Mouse (Mus musculus) mammary gland, adult 2 months (tissue): Measurements from ENCODE around the gene Abcf3. TPM values are rescaled to one million over a fixed set of nuclear protein-coding genes. Genes with fewer than 3 reads are reported as not detected.

Experiments used
- polyA plus RNA-seq: library from polyadenylated mRNA; depleted of rRNA; stranded (reverse); fragments of >200 nt; gene quantifications from 2 replicates; pipeline ENCODE4 v1.2.3, GENCODE M21; 2012; ENCODE audit warnings: low replicate concordance; rRNA removed

Gene Abcf3
- 36.3 and 59.9 TPM in 2 replicates for polyA plus RNA-seq

GRCm38 (mm10) chr16:20548096-20548948 is at the start of gene Abcf3:
TSS of gene Abcf3 (plus strand) at chr16:20548577.

GRCm38 (mm10) chr16:20498677-20499475 is 49.5 kb upstream of the Abcf3 start, which contains the start of gene Eif2b5:
TSS of gene Eif2b5 (plus strand) at chr16:20498817.

GRCm38 (mm10) chr16:20516726-20517201 is 31.6 kb upstream of the Abcf3 start, which contains the start of gene Dvl3:
TSS of gene Dvl3 (plus strand) at chr16:20516982.

GRCm38 (mm10) chr16:20535296-20536080 is 12.9 kb upstream of the Abcf3 start, which contains the start of gene Ap2m1:
TSS of gene Ap2m1 (plus strand) at chr16:20535478.

GRCm38 (mm10) chr16:20589366-20589938 is 41.1 kb downstream of the Abcf3 start, which contains the start of gene Vwa5b2:
TSS of gene Vwa5b2 (plus strand) at chr16:20589471.

Other genes with a start within 250 kb of the Abcf3 start
- gene Parl, start 246.2 kb upstream of the Abcf3 start, polyA plus RNA-seq, result 25.2 and 76.9 TPM in 2 replicates
- gene Cyp2ab1, start 223.2 kb upstream of the Abcf3 start, polyA plus RNA-seq, result 3.3 and 4.3 TPM in 2 replicates
- gene Abcc5, start 122.2 kb upstream of the Abcf3 start, polyA plus RNA-seq, result 73.3 and 146 TPM in 2 replicates
- gene Eif2b5, start 49.8 kb upstream of the Abcf3 start, polyA plus RNA-seq, result 21.0 and 31.7 TPM in 2 replicates
- 28.1 and 40.9 TPM in 2 replicates for gene Dvl3, start 31.6 kb upstream of the Abcf3 start, polyA plus RNA-seq
- gene Ap2m1, start 13.1 kb upstream of the Abcf3 start, polyA plus RNA-seq, result 358 and 433 TPM in 2 replicates
- 0.07 and 0.08 TPM in 2 replicates for gene Vwa5b2, start 40.9 kb downstream of the Abcf3 start, polyA plus RNA-seq
- gene Eef1akmt4, start 63.0 kb downstream of the Abcf3 start, polyA plus RNA-seq, result 11.1 and 19.6 TPM in 2 replicates
- 0.11 TPM in 1 of 2 replicates, not detected in the other for gene Gm49333, start 63.0 kb downstream of the Abcf3 start, polyA plus RNA-seq
- 21.7 and 34.6 TPM in 2 replicates for gene Alg3, start 63.2 kb downstream of the Abcf3 start, polyA plus RNA-seq
- 3.1 and 3.8 TPM in 2 replicates for gene Camk2n2, start 72.7 kb downstream of the Abcf3 start, polyA plus RNA-seq
- 0.39 and 0.80 TPM in 2 replicates for gene Ece2, start 81.3 kb downstream of the Abcf3 start, polyA plus RNA-seq
- 56.1 and 124 TPM in 2 replicates for gene Psmd2, start 103.1 kb downstream of the Abcf3 start, polyA plus RNA-seq
- gene Eif4g1, start 119.7 kb downstream of the Abcf3 start, polyA plus RNA-seq, result 561 and 704 TPM in 2 replicates
- gene Fam131a, start 144.7 kb downstream of the Abcf3 start, polyA plus RNA-seq, result 12.4 and 13.4 TPM in 2 replicates
- 8.1 and 18.2 TPM in 2 replicates for gene Polr2h, start 169.1 kb downstream of the Abcf3 start, polyA plus RNA-seq
- gene Clcn2, start 169.2 kb downstream of the Abcf3 start, polyA plus RNA-seq, result 19.8 and 20.9 TPM in 2 replicates
- gene Chrd, start 184.6 kb downstream of the Abcf3 start, polyA plus RNA-seq, result 15.3 and 17.7 TPM in 2 replicates
- 3.8 and 7.6 TPM in 2 replicates for gene Thpo, start 185.9 kb downstream of the Abcf3 start, polyA plus RNA-seq